Mouse (Mus musculus) midbrain, embryonic 13.5 days (tissue): ENCODE measurements around the gene Pdcd7. TPM values are rescaled to one million over a fixed set of nuclear protein-coding genes. Genes with fewer than 3 reads are reported as not detected.

Source experiments
- ATAC-seq: fragments of 200-750 bp; cut with Nextera tagmentation; 2 replicates; pipeline ENCODE4 v1.8.0; 2017; ENCODE audit warnings: mild to moderate bottlenecking, moderate TSS enrichment, moderate library complexity
- H3K27ac ChIP-seq: fragments of 300-500 bp; sonication (generic); 2 replicates; pipeline ENCODE4 v1.5.1; 2015; ENCODE audit warnings: inconsistent platforms, mild to moderate bottlenecking, moderate library complexity
- H3K27me3 ChIP-seq: fragments of 300-500 bp; sonication (generic); 2 replicates; pipeline ENCODE4 v1.6.1; 2015; ENCODE audit warnings: mild to moderate bottlenecking, inconsistent platforms
- H3K36me3 ChIP-seq: fragments of 300-500 bp; sonication (generic); 2 replicates; pipeline ENCODE4 v1.6.1; 2015; ENCODE audit warnings: mild to moderate bottlenecking, inconsistent platforms
- H3K4me1 ChIP-seq: fragments of 300-500 bp; sonication (generic); replicated peaks from 2 replicates; pipeline ENCODE4 v1.6.1; 2015; ENCODE audit warnings: inconsistent platforms
- H3K4me2 ChIP-seq: fragments of 300-500 bp; sonication (generic); replicated peaks from 2 replicates; pipeline ENCODE4 v1.6.1; 2015; ENCODE audit warnings: moderate library complexity, mild to moderate bottlenecking, inconsistent platforms
- H3K4me3 ChIP-seq: fragments of 300-500 bp; sonication (generic); replicated peaks from 2 replicates; pipeline ENCODE4 v1.5.1; 2015; ENCODE audit warnings: mild to moderate bottlenecking, inconsistent platforms
- H3K9ac ChIP-seq: fragments of 300-500 bp; sonication (generic); replicated peaks from 2 replicates; pipeline ENCODE4 v1.6.1; 2015; ENCODE audit warnings: mild to moderate bottlenecking, inconsistent platforms
- H3K9me3 ChIP-seq: fragments of 300-500 bp; sonication (generic); 2 replicates; pipeline ENCODE4 v1.6.1; 2016; ENCODE audit warnings: mild to moderate bottlenecking, inconsistent platforms
- WGBS: fragments of 180-500 bp; shearing (Covaris S2); methylation state at CpG from one replicate; pipeline ENCODE4 v1.1.7; 2015; 5-methylcytosine and 5-hydroxymethylcytosine counted together
- polyA plus RNA-seq: library from polyadenylated mRNA; unstranded; fragments of >200 nt; fragmentation: Nextera tagmentation; extraction: Ambion mirVana; gene quantifications from 2 replicates; pipeline ENCODE4 v1.2.1, GENCODE M21; 2015

Pdcd7 gene
- polyA plus RNA-seq, 1 experiment from 2014 or later = 7.5 TPM

DNA sequence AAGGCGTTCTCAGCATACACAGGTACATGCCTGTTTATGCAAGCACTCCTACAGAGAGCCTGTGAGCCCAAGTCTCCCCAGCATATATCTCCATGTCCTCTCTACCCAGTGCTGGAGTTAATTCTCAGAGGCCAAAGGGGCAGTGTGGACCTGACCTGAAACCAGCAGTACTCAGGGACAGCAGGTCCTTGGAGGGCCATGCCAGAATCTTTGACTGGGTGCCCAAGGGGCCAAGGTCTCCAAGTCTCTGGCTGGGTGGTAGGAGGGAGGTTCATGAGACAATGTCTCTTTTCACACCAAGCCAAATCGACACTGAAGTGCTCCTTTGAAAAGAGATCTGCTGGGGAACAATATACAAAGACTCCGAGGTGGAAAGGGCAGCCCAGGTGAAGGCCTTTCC, 62.0 kb downstream of the Pdcd7 start:
- H3K9ac ChIP-seq = no peak overlapping the region
- H3K27ac ChIP-seq = no peak overlapping the region
- no peaks in the 10 kb centered on the region for H3K27me3 ChIP-seq
- no peaks in the 10 kb centered on the region for H3K4me1 ChIP-seq
- WGBS = 80% methylated on average over 3 of the region's 3 CpGs
- H3K4me2 ChIP-seq = no peak overlapping the region
- H3K36me3 ChIP-seq = no peaks in the 10 kb centered on the region
- no peak overlapping the region for H3K4me3 ChIP-seq
- ATAC-seq = no peak
- H3K9me3 ChIP-seq = no peaks in the 10 kb centered on the region

GRCm38 (mm10) chr9:65408871-65409295, 63.0 kb downstream of the Pdcd7 start:
- no peaks in the 10 kb centered on the region for H3K36me3 ChIP-seq
- no peak overlapping the region for H3K9ac ChIP-seq
- 72% methylated on average over 5 of the region's 5 CpGs for WGBS
- H3K9me3 ChIP-seq = no peaks in the 10 kb centered on the region
- no peak overlapping the region for H3K4me2 ChIP-seq
- H3K27me3 ChIP-seq = no peaks in the 10 kb centered on the region
- no peaks in the 10 kb centered on the region for H3K4me1 ChIP-seq
- H3K27ac ChIP-seq = no peak overlapping the region
- no peak overlapping the region for H3K4me3 ChIP-seq
- ATAC-seq = no peak

Other genes with a start within 250 kb of the Pdcd7 start
- 11.0 and 12.6 TPM in 2 replicates for gene Igdcc4, start 244.6 kb upstream of the Pdcd7 start, polyA plus RNA-seq
- gene Igdcc3, start 204.9 kb upstream of the Pdcd7 start, polyA plus RNA-seq = 23.5 and 25.2 TPM in 2 replicates
- gene Parp16, start 150.8 kb upstream of the Pdcd7 start, polyA plus RNA-seq = 4.8 and 5.6 TPM in 2 replicates
- gene Cilp, start 80.9 kb upstream of the Pdcd7 start, polyA plus RNA-seq = 0.24 and 0.30 TPM in 2 replicates
- gene Clpx, start 51.8 kb upstream of the Pdcd7 start, polyA plus RNA-seq = 42.5 and 44.1 TPM in 2 replicates
- 1.2 and 2.2 TPM in 2 replicates for gene Ubap1l, start 14.9 kb downstream of the Pdcd7 start, polyA plus RNA-seq
- gene Kbtbd13, start 45.5 kb downstream of the Pdcd7 start, polyA plus RNA-seq = 0.39 and 0.44 TPM in 2 replicates
- gene Rasl12, start 52.4 kb downstream of the Pdcd7 start, polyA plus RNA-seq = 6.2 TPM in 2 replicates
- not detected in 2 replicates for gene Slc51b, start 76.9 kb downstream of the Pdcd7 start, polyA plus RNA-seq
- gene Mtfmt, start 89.7 kb downstream of the Pdcd7 start, polyA plus RNA-seq = 23.4 and 24.6 TPM in 2 replicates
- gene Spg21, start 114.8 kb downstream of the Pdcd7 start, polyA plus RNA-seq = 138 and 140 TPM in 2 replicates
- gene Ankdd1a, start 174.1 kb downstream of the Pdcd7 start, polyA plus RNA-seq = 0.63 and 0.72 TPM in 2 replicates
- gene Plekho2, start 233.9 kb downstream of the Pdcd7 start, polyA plus RNA-seq = 5.6 and 5.9 TPM in 2 replicates
- 8.4 and 9.7 TPM in 2 replicates for gene Pif1, start 241.1 kb downstream of the Pdcd7 start, polyA plus RNA-seq